Mouse (Mus musculus) lung, embryonic 14.5 days (tissue): Measurements from ENCODE around the gene Gm20403. TPM values are rescaled to one million over a fixed set of nuclear protein-coding genes. Genes with fewer than 3 reads are reported as not detected.

Experiments used
- ATAC-seq: fragments of 200-750 bp; cut with Nextera tagmentation; 2 replicates; pipeline ENCODE4 v1.8.0; 2017; ENCODE audit warnings: mild to moderate bottlenecking, moderate TSS enrichment, moderate library complexity; ENCODE audit not compliant: insufficient read depth
- DNase-seq: peaks from one replicate; pipeline ENCODE4 v3.0.0-alpha.2; 2015
- H3K27ac ChIP-seq: fragments of 300-500 bp; sonication (generic); 2 replicates; pipeline ENCODE4 v1.5.1; 2014; ENCODE audit warnings: low read depth, mild to moderate bottlenecking, moderate library complexity
- H3K27me3 ChIP-seq: fragments of 300-500 bp; sonication (generic); 2 replicates; pipeline ENCODE4 v1.6.1; 2014; ENCODE audit warnings: low read length, control low read depth; ENCODE audit not compliant: insufficient read depth
- H3K36me3 ChIP-seq: fragments of 300-500 bp; sonication (generic); 2 replicates; pipeline ENCODE4 v1.6.1; 2014; ENCODE audit warnings: control low read depth; ENCODE audit not compliant: insufficient read depth
- H3K4me1 ChIP-seq: fragments of 300-500 bp; sonication (generic); 2 replicates; pipeline ENCODE4 v1.6.1; 2014; ENCODE audit warnings: antibody characterized with exemption, control low read depth; ENCODE audit not compliant: insufficient read depth
- H3K4me2 ChIP-seq: fragments of 300-500 bp; sonication (generic); 2 replicates; pipeline ENCODE4 v1.6.1; 2014; ENCODE audit warnings: mild to moderate bottlenecking
- H3K4me3 ChIP-seq: fragments of 300-500 bp; sonication (generic); 2 replicates; pipeline ENCODE4 v1.5.1; 2014; ENCODE audit warnings: low read depth, low read length
- H3K9ac ChIP-seq: fragments of 300-500 bp; sonication (generic); 2 replicates; pipeline ENCODE4 v1.6.1; 2014
- H3K9me3 ChIP-seq: fragments of 300-500 bp; sonication (generic); 2 replicates; pipeline ENCODE4 v1.6.1; 2016; ENCODE audit warnings: low read depth, low read length, control low read depth
- CTCF ChIP-seq: IDR thresholded peaks from 2 replicates; pipeline ENCODE4 v1.5.1; 2016; ENCODE audit warnings: antibody characterized with exemption, low read depth
- WGBS: fragments of 180-500 bp; shearing (Covaris S2); extraction: QIAGEN DNeasy Blood & Tissue Kit; methylation state at CpG from one replicate; pipeline ENCODE4 v1.1.7; 2014; 5-methylcytosine and 5-hydroxymethylcytosine counted together
- polyA plus RNA-seq: library from polyadenylated mRNA; unstranded; fragments of >200 nt; fragmentation: Nextera tagmentation; extraction: Ambion mirVana; gene quantifications from 2 replicates; pipeline ENCODE4 v1.2.1, GENCODE M21; 2014

The Gm20403 gene
- polyA plus RNA-seq, 1 experiment from 2014 or later: not detected

- no peak overlapping the region for H3K27ac ChIP-seq
- TF ChIP-seq CTCF: no peak
- no peak overlapping the region for H3K9ac ChIP-seq
- no peak for ATAC-seq
- DNase-seq: no peak
- H3K9me3 ChIP-seq: no peaks in the 10 kb centered on the region
- H3K27me3 ChIP-seq: no peaks in the 10 kb centered on the region
- 78% methylated on average over 6 of the region's 6 CpGs for WGBS
- peaks cover 5% of the 10 kb centered on the region; the same call in 1 of the 2 replicates for H3K4me1 ChIP-seq
- H3K4me2 ChIP-seq: no peak overlapping the region
- H3K4me3 ChIP-seq: no peak overlapping the region
- H3K36me3 ChIP-seq: no peaks in the 10 kb centered on the region
Measured at GRCm38 (mm10) chr12:54981962-54982361, 4.4 kb downstream of the Gm20403 start.

DNA sequence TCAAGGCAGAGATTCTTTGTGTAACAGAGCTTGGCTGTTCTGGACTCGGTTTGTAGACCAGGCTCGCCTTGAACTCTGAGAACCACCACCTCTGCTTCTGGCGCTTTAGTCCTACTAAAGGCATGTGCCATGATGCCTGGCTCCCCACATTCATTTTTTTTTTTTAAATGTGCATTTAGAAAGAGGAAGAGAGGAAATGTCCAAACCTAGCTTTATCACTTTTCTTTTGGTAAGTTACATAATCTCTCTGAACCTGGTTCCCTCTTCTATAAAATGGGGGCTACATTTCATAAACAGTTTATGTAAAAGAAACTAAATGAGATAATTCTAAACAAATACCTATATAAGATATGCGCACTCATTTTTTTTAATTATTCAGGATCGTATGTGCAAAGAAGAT lies 5.4 kb downstream of the Gm20403 start:
- WGBS: 80% methylated on average over 5 of the region's 5 CpGs
- no peak for TF ChIP-seq CTCF
- Histone ChIP-seq H3K4me1 (peaks cover 5% of the 10 kb centered on the region; the same call in 1 of the 2 replicates), H3K4me3 (no peak overlapping the region), H3K4me2 (no peak overlapping the region), H3K27ac (no peak overlapping the region), H3K27me3 (no peaks in the 10 kb centered on the region), H3K9ac (no peak overlapping the region), H3K36me3 (no peaks in the 10 kb centered on the region), H3K9me3 (no peaks in the 10 kb centered on the region)
- DNase-seq: no peak
- ATAC-seq: no peak

DNA sequence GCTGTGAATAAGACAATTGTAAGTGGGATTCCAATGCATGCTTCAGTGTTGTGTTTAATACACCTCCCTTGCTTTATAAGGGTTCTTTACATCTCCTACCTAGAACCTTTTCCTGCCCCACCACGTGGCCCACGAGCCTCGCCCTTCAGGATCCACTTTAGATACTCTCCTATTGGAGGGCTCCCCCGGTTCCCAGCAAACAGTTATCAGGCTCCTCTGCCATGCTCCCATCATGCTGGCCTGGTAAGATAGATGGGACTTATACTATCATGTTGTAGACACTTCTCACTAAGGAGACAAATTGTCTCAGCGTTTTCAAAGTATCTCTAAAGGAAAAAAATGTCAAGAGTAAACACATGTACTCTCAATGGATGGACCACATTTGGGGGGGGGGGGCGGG lies 5.8 kb downstream of the Gm20403 start:
- TF ChIP-seq CTCF: no peak
- Histone ChIP-seq H3K4me2 (no peak overlapping the region), H3K4me3 (no peak overlapping the region), H3K27ac (no peak overlapping the region), H3K9ac (no peak overlapping the region), H3K36me3 (no peaks in the 10 kb centered on the region), H3K4me1 (peaks cover 5% of the 10 kb centered on the region; the same call in 1 of the 2 replicates), H3K9me3 (no peaks in the 10 kb centered on the region), H3K27me3 (no peaks in the 10 kb centered on the region)
- 51% methylated on average over 6 of the region's 6 CpGs for WGBS
- ATAC-seq (no peak), DNase-seq (no peak)

- WGBS: 69% methylated on average over 3 of the region's 3 CpGs
- TF ChIP-seq CTCF: no peak
- Histone ChIP-seq H3K9me3 (no peaks in the 10 kb centered on the region), H3K4me3 (no peak overlapping the region), H3K9ac (no peak overlapping the region), H3K27ac (no peak overlapping the region), H3K36me3 (peaks cover 40% of the 10 kb centered on the region), H3K4me2 (no peak overlapping the region), H3K27me3 (no peaks in the 10 kb centered on the region), H3K4me1 (no peaks in the 10 kb centered on the region)
- ATAC-seq (no peak), DNase-seq (no peak)
Measured at GRCm38 (mm10) chr12:54969033-54969432, 17.3 kb downstream of the Gm20403 start.

DNA sequence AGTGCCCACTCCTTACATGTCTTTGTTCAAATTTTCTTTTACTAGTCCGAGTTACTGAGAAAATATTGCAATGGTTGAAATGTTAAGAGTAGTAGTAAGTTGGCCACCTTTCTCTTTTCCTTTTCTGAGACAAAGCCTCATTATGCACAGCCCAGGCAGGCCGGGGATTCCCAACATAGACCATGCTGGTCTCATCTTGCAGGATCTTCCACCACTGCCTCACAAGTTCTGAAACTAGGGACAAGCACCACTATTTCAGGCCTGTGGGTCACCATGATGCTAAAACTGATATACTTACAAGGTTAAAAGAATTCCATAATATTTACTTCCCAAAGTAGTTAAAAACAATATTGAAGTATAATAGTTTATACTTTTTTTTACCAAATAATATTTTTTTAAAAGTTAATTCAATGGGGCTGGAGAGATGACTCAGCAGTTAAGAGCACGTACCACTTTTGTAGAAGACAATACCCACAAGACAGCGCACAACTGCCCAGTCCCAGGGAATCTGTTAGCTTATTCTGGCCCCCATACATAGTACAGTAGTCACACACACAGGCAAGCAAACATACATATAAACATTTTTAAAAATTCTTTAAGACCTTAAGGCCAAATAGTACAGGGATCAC lies 20.7 kb downstream of the Gm20403 start:
- Histone ChIP-seq H3K9me3 (no peaks in the 10 kb centered on the region), H3K4me1 (no peaks in the 10 kb centered on the region), H3K4me2 (no peak overlapping the region), H3K27me3 (no peaks in the 10 kb centered on the region), H3K4me3 (no peak overlapping the region), H3K9ac (no peak overlapping the region), H3K36me3 (peaks cover 15% of the 10 kb centered on the region; the same call in 1 of the 2 replicates), H3K27ac (no peak overlapping the region)
- no peak for TF ChIP-seq CTCF
- DNase-seq (no peak), ATAC-seq (no peak)
- WGBS: 91% methylated on average over 4 of the region's 4 CpGs

DNA sequence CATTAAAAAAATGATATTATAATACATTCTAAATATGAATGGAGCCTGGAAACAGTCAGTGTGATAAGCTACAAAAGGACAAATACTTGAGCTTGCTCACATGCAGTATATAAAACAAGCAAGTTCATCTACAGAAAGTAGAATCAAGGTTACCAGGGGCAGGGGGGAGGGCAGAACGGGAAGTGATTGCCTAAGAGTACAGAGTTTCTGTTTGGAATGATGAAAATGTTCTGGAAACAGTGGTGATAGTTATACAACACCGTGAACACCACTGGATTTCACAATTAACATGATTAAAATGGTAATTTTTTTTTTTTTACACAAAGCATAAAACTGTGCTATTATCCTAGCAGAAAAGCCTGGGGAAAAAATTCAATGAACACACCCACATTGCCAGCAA lies 26.8 kb downstream of the Gm20403 start:
- no peaks in the 10 kb centered on the region for H3K27me3 ChIP-seq
- H3K9ac ChIP-seq: no peak overlapping the region
- no peak for ATAC-seq
- no peak overlapping the region for H3K4me2 ChIP-seq
- no peak overlapping the region for H3K4me3 ChIP-seq
- TF ChIP-seq CTCF: no peak
- WGBS: 44% methylated on average over 2 of the region's 2 CpGs
- H3K27ac ChIP-seq: no peak overlapping the region
- no peak for DNase-seq
- H3K4me1 ChIP-seq: no peaks in the 10 kb centered on the region
- no peaks in the 10 kb centered on the region for H3K9me3 ChIP-seq
- 0 out of 2 replicates have a peak, but pooled peaks cover 4% of the 10 kb centered on the region for H3K36me3 ChIP-seq

DNA sequence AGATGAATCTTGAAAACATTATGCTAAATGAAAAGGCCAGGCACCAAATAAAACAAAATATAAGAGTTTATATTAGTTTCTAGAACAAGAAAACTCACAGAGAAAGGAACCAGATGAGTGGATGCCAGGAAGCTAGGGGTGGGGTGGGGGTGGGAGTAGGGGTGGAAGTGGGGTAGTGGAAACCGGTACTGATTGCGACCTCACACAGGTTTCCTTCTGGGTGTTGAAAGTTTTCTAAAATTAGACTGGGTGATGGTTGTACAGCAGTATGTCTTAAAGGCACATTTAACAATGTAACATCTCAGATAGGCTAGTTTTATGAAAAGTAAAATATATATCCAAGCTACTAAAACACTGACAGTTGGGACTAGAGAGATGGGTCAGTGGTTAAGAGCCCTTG lies 29.4 kb downstream of the Gm20403 start:
- Histone ChIP-seq H3K4me3 (no peak overlapping the region), H3K27me3 (no peaks in the 10 kb centered on the region), H3K27ac (no peak overlapping the region), H3K9me3 (no peaks in the 10 kb centered on the region), H3K9ac (no peak overlapping the region), H3K4me2 (no peak overlapping the region), H3K4me1 (no peaks in the 10 kb centered on the region), H3K36me3 (peaks cover 17% of the 10 kb centered on the region)
- no peak for DNase-seq
- ATAC-seq: no peak
- WGBS: 80% methylated on average over 2 of the region's 2 CpGs
- no peak for TF ChIP-seq CTCF
